Mouse (Mus musculus): ENCODE data around the gene Lix1.
"Not testable (repeated sequence)": the region's sequence is repeated elsewhere in the genome, so short reads cannot be mapped to it uniquely, and the experiment has no call there.

Lix1 gene

DNA sequence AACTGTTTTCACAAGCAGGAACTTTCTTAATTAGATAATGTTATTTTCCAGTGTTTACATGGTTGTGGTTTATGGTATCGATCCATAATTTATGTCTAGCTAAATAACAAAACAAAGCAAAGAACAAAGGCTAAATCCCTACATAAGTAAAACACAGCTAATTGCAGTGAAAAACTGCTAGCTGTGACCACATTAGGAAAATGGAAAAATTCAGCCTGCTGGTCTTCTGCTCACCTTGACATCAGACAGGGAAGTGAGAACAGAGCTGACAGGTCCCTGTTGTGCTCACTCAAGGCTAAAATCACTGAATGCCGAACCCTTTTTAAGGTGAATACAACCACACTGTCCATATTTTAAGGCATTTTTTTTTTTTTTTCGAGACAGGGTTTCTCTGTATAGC is 50.1 kb downstream of the Lix1 start:
- in situ Hi-C loops (cut with MboI; ENCODE audit: low pct_unique_long_range_greater_than_20kb in 1 of 2, low sequenced_read_pairs in 2 of 2, unreplicated experiment in 1 of 2) = no loop called here

DNA sequence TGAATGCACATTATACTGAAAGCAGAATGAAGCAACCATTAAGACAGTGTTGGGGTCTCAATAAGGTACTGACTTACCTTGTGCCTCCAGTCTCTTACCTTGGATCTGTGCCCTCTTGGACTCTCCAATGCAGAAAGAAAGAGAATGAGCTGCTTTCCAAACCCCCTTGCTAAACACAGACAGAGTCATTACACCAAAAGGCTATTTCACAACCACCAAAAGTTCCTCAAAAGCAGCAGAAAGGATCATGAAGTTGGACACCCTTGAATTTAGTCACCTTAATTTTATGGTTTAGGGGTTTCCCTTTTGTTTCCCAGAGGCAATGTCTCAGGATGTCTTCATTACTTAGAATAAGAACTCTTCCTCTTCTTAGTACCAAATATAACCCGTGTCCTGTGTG is 52.1 kb downstream of the Lix1 start:
- in situ Hi-C loops (cut with MboI; ENCODE audit: low pct_unique_long_range_greater_than_20kb in 1 of 2, low sequenced_read_pairs in 2 of 2, unreplicated experiment in 1 of 2) = no loop called here

DNA sequence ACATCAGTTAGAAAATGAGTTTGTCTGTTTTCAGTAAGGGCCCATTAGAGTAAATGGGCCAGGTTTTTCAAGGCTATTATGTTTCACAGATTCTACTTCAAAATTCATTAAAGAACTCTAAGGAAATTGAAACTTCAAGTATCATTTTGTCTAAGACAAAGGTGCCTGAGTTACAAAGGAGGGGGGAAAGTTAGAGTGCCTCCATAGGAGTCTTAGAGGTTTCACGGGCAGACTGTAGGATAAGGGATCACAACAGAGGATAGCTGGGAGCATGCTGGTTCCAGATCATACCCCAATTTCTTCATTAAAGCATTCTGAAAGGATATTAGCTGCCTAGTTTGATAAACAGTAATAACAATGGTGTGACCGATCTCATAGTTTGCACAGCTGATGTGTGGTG is 83.3 kb downstream of the Lix1 start:
- in situ Hi-C loops (cut with MboI; ENCODE audit: low pct_unique_long_range_greater_than_20kb in 1 of 2, low sequenced_read_pairs in 2 of 2, unreplicated experiment in 1 of 2) = no loop called here

DNA sequence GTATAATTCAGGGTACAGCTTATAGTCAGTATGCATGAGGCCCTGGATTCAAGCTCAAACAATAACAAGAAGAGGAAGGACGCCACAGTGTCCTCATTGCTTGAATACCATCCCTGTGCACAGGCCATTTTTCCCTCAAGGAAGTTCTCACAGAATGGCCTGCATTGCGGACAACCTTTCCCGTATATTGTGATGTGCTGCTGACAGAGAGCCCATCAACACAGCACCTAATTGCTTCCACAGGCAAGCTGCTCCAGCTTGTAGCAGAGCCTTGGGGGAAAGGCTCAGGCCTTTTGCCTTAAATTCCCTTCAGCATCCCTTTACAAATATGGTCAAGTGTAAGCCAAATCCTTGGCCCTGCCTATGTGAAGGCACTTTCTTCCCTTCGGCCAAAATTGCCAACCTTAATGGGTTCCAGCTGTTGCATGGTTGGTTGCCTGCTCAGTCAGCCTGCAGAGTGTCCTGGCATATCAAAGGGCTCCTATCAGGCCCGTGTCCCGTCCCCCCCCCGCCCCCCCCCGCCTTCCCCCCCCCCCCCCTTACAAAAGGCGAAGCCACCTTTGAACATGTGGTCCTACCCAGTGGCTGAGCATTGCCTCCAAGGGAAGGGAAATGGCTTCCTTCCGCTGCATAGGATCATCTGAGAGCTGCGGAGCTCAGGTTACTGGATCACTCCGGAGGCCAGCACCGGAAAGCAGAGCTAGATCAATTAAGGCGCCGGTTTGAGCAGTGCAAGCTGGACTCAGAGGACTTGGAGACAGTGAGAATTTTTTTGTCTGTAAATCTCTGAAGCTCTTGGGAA is 88.5 kb downstream of the Lix1 start:
- in situ Hi-C loops (cut with MboI; ENCODE audit: low pct_unique_long_range_greater_than_20kb in 1 of 2, low sequenced_read_pairs in 2 of 2, unreplicated experiment in 1 of 2) = no loop called here

DNA sequence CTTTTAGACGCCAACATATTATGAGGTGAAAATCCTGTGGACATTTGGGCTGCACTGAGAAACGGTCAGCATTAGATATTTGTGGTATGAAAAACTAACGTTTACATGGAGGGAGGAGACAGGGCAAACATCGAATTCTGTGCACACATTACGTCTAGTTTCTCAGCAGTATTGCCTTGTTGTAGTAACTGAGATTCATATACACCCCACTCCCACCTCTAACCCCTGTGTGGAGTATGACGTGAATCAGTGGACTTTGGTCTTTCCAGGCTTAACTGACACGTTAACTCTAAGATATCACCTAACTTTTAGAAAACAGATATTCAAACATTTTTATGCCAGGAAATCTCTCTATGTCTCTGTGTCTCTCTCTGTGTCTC is 89.1 kb downstream of the Lix1 start:
- in situ Hi-C loops (cut with MboI; ENCODE audit: low pct_unique_long_range_greater_than_20kb in 1 of 2, low sequenced_read_pairs in 2 of 2, unreplicated experiment in 1 of 2) = no loop called here

DNA sequence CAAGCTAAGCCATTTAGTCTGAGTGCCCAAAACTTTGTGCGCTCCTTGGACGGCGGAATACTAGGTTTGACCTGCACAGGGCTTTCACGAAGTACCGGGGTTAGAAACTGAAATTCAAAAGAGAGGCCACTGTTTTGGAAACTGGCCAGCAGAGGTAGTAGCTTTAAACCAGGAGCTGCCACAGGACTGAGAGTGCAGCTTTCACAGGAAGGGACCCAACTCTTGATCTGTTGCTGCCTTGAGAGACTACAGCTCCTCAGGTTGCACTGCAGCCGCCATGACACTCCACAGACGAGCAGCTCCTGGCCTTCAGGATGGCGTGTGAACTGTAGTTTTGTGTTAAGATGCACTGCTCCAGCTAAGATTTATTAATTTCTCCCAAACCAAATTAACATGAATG is 89.6 kb downstream of the Lix1 start:
- in situ Hi-C loops (cut with MboI; ENCODE audit: low pct_unique_long_range_greater_than_20kb in 1 of 2, low sequenced_read_pairs in 2 of 2, unreplicated experiment in 1 of 2) = no loop called here

DNA sequence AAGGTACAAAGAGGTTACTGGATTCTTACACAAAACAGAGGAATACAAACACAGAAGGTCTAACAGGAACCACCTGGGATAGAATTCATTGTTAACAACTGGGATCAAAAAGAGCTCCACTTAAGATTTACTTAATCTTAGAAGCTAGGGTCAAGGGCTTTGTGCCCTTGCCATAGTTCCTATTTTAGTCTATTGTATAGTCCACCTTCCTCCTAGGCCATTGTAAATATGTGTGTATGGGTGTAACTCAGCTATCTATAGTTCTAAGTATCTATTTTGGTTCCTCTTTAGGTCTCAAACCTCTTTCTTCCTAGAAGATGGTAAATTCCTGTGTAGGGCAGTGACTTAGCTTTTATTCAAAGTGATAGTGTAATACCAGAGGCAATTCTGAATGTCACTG is 93.8 kb downstream of the Lix1 start:
- in situ Hi-C loops (cut with MboI; ENCODE audit: low pct_unique_long_range_greater_than_20kb in 1 of 2, low sequenced_read_pairs in 2 of 2, unreplicated experiment in 1 of 2) = not testable (repeated sequence)

DNA sequence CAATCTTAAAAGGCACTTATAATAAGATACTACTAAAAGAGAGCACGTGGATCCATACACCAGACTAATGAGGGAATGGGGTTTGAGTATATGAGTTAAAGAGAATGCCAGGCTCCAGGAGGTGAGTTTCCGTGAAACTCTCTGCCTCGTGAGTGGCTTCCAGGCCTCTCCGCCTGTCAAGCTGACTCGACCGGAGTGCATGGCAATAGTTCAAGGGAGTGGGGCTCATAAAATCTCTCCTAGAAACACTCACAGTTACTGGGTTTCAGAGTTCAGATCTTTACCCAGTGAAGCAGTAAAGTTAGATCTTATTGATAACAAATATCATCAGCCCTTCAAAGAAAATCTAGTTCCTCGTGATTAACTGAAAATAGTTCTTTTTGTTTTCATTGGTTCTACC is 94.3 kb downstream of the Lix1 start:
- in situ Hi-C loops (cut with MboI; ENCODE audit: low pct_unique_long_range_greater_than_20kb in 1 of 2, low sequenced_read_pairs in 2 of 2, unreplicated experiment in 1 of 2) = no loop called here

DNA sequence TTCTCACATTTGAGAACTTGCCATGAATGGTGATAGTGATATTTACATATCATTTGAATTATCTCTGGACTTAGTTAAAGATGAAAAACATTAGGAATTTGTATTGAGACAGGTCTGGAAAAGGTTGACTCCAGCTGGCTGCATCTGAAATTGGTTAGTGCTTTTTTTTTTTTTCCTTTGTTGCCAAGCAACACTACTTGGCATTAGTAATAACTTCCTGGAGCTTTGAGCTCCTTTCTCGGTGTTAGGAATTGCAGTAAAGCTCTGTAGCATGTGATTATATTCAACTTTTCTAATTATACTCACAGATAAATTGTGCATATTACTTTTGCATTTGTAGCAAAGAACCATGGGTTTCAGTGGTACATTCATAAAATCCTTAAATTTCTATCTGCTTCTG is 96.4 kb downstream of the Lix1 start:
- in situ Hi-C loops (cut with MboI; ENCODE audit: low pct_unique_long_range_greater_than_20kb in 1 of 2, low sequenced_read_pairs in 2 of 2, unreplicated experiment in 1 of 2) = no loop called here

DNA sequence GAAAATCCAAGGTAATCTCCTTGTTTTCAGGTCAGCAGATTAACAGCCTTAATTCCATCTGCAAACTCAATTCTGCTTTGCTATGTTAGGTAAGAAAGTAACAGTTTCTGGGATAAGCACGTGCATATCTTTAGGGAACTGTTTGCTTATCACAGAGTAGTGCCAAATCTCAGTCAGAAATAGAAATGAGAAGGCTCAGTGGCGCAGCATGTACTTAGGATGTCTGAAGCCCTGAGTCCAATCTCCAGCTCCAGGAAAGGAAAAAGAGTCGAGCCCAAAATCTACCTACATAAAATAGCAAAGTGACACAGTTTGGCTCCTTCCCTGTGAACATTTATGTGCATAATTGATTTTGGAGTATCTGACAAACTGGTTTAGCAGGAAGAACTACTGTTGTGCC is 96.8 kb downstream of the Lix1 start:
- in situ Hi-C loops (cut with MboI; ENCODE audit: low pct_unique_long_range_greater_than_20kb in 1 of 2, low sequenced_read_pairs in 2 of 2, unreplicated experiment in 1 of 2) = no loop called here

DNA sequence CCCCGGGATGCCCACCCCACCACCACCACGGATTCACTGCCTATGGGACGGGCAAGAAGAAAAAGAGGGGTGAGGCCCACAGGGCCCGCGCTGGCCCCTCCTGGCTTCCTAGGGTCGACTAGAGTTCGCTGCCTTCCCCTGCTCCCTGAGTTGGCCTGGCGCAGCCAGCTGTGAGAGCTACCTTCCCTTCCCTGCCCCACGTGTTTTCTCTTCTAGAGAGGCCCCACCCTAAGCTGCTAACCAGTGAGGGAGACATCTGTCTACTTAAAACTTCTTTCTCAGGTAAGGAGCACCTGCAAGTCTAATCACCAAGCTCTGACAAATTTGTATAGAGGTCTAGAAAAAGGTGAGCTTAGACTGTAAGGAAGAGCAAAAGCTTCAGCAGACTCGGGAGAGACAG is 104.2 kb downstream of the Lix1 start:
- in situ Hi-C loops (cut with MboI; ENCODE audit: low pct_unique_long_range_greater_than_20kb in 1 of 2, low sequenced_read_pairs in 2 of 2, unreplicated experiment in 1 of 2) = no loop called here
